Mouse (Mus musculus) E14TG2a.4 (cell line): ENCODE results near the gene Ttc26.

Experiments
- CTCF ChIP-seq: conservative IDR thresholded peaks from 2 replicates; pipeline ENCODE4 v1.5.1; 2014; ENCODE audit warnings: low read length
- NANOG ChIP-seq: IDR thresholded peaks from 2 replicates; pipeline ENCODE4 v1.6.1; 2014; ENCODE audit warnings: borderline replicate concordance, low read length, mixed read lengths

DNA sequence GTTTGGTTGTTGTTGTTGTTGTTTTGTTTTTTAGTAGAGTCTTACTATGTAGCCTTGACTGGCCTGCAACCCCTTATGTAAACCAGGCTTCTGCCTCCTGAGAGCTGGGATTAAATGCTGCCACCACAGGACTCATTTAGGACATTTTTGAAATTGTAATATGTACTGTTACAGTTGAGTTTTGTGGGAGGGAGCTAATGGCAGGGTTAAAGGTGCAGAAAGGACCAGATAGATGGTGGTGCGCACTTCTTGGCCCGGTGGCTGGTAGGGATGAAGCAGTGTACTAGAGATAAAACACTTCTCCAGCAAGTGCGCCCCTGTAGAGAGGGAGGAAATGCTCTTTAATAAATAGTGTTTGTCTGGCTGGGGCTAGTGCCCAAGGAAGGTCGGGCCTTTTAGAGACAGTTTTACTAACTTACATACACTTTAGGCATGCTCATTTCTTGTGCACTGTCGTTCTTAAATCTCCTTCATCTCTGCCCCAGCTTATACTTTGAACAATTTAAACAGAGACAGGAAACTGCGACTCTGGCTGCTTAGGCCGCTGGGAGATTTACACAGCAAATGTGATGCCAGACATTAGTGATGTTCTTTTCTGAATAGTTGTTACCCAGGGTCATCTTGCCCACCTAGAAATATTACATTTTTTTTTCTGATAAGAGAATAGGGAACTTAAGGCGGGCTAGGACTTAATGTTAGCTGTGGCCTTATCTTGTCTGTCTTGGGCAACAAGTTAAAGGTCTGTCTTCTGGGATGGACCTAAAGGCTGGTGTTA is 22.8 kb upstream of the Ttc26 start:
- TF ChIP-seq CTCF: no peak
- TF ChIP-seq NANOG: no peak
